Mouse (Mus musculus) embryonic facial prominence, embryonic 13.5 days (tissue): ENCODE data around the gene Prok1. TPM values are rescaled to one million over a fixed set of nuclear protein-coding genes. Genes with fewer than 3 reads are reported as not detected.

Source experiments
- ATAC-seq: fragments of 200-750 bp; cut with Nextera tagmentation; 2 replicates; pipeline ENCODE4 v1.8.0; 2017; ENCODE audit warnings: low read depth; ENCODE audit not compliant: insufficient number of reproducible peaks, insufficient read depth, low FRiP score, low TSS enrichment
- H3K27ac ChIP-seq: fragments of 300-500 bp; sonication (generic); 2 replicates; pipeline ENCODE4 v1.5.1; 2015; ENCODE audit warnings: moderate library complexity, mild to moderate bottlenecking, inconsistent platforms
- H3K27me3 ChIP-seq: fragments of 300-500 bp; sonication (generic); 2 replicates; pipeline ENCODE4 v1.6.1; 2015; ENCODE audit warnings: mild to moderate bottlenecking, inconsistent platforms
- H3K36me3 ChIP-seq: fragments of 300-500 bp; sonication (generic); 2 replicates; pipeline ENCODE4 v1.6.1; 2015; ENCODE audit warnings: mild to moderate bottlenecking, inconsistent platforms
- H3K4me1 ChIP-seq: fragments of 300-500 bp; sonication (generic); 2 replicates; pipeline ENCODE4 v1.6.1; 2015; ENCODE audit warnings: inconsistent platforms
- H3K4me2 ChIP-seq: fragments of 300-500 bp; sonication (generic); 2 replicates; pipeline ENCODE4 v1.6.1; 2015; ENCODE audit warnings: moderate library complexity, mild to moderate bottlenecking, inconsistent platforms
- H3K4me3 ChIP-seq: fragments of 300-500 bp; sonication (generic); 2 replicates; pipeline ENCODE4 v1.5.1; 2015; ENCODE audit warnings: mild to moderate bottlenecking, inconsistent platforms
- H3K9ac ChIP-seq: fragments of 300-500 bp; sonication (generic); 2 replicates; pipeline ENCODE4 v1.6.1; 2015; ENCODE audit warnings: mild to moderate bottlenecking, inconsistent platforms
- H3K9me3 ChIP-seq: fragments of 300-500 bp; sonication (generic); 2 replicates; pipeline ENCODE4 v1.6.1; 2016; ENCODE audit warnings: inconsistent platforms
- WGBS: fragments of 180-500 bp; shearing (Covaris S2); methylation state at CpG from one replicate; pipeline ENCODE4 v1.1.7; 2015; ENCODE audit warnings: mixed read lengths; 5-methylcytosine and 5-hydroxymethylcytosine counted together
- polyA plus RNA-seq: library from polyadenylated mRNA; unstranded; fragments of >200 nt; fragmentation: Nextera tagmentation; extraction: Ambion mirVana; gene quantifications from 2 replicates; pipeline ENCODE4 v1.2.1, GENCODE M21; 2015

The Prok1 gene
- polyA plus RNA-seq, 1 experiment from 2014 or later: 0.13 TPM

- ATAC-seq: no peak
- H3K27me3 ChIP-seq: no peaks in the 10 kb centered on the region
- H3K4me2 ChIP-seq: no peak overlapping the region
- no peak overlapping the region for H3K9ac ChIP-seq
- H3K27ac ChIP-seq: no peak overlapping the region
- 76% methylated on average over 8 of the region's 8 CpGs for WGBS
- no peaks in the 10 kb centered on the region for H3K4me1 ChIP-seq
- H3K4me3 ChIP-seq: no peak overlapping the region
- no peaks in the 10 kb centered on the region for H3K9me3 ChIP-seq
- H3K36me3 ChIP-seq: no peaks in the 10 kb centered on the region
Measured at GRCm38 (mm10) chr3:107216400-107217100, 23.0 kb downstream of the Prok1 start.

GRCm38 (mm10) chr3:107214606-107215005 is 24.9 kb downstream of the Prok1 start:
- ATAC-seq: no peak
- Histone ChIP-seq H3K4me1 (no peaks in the 10 kb centered on the region), H3K9me3 (no peaks in the 10 kb centered on the region), H3K4me3 (no peak overlapping the region), H3K27me3 (no peaks in the 10 kb centered on the region), H3K9ac (no peak overlapping the region), H3K4me2 (no peak overlapping the region), H3K36me3 (no peaks in the 10 kb centered on the region), H3K27ac (no peak overlapping the region)
- WGBS: 80% methylated on average over 5 of the region's 5 CpGs

- 65% methylated on average over 7 of the region's 7 CpGs for WGBS
- no peak overlapping the region for H3K4me2 ChIP-seq
- H3K27me3 ChIP-seq: no peaks in the 10 kb centered on the region
- no peak overlapping the region for H3K27ac ChIP-seq
- no peaks in the 10 kb centered on the region for H3K36me3 ChIP-seq
- H3K9ac ChIP-seq: no peak overlapping the region
- H3K4me1 ChIP-seq: no peaks in the 10 kb centered on the region
- H3K9me3 ChIP-seq: no peaks in the 10 kb centered on the region
- H3K4me3 ChIP-seq: no peak overlapping the region
- ATAC-seq: no peak
Measured at GRCm38 (mm10) chr3:107207625-107208253, 31.8 kb downstream of the Prok1 start.

GRCm38 (mm10) chr3:107206490-107207150 is 32.9 kb downstream of the Prok1 start:
- no peaks in the 10 kb centered on the region for H3K36me3 ChIP-seq
- H3K4me3 ChIP-seq: no peak overlapping the region
- no peak overlapping the region for H3K27ac ChIP-seq
- no peaks in the 10 kb centered on the region for H3K4me1 ChIP-seq
- ATAC-seq: no peak
- H3K4me2 ChIP-seq: no peak overlapping the region
- H3K9me3 ChIP-seq: no peaks in the 10 kb centered on the region
- WGBS: 52% methylated on average over 4 of the region's 4 CpGs
- H3K27me3 ChIP-seq: no peaks in the 10 kb centered on the region
- no peak overlapping the region for H3K9ac ChIP-seq

- Histone ChIP-seq H3K4me3 (no peak overlapping the region), H3K36me3 (no peaks in the 10 kb centered on the region), H3K27ac (no peak overlapping the region), H3K9me3 (no peaks in the 10 kb centered on the region), H3K27me3 (no peaks in the 10 kb centered on the region), H3K4me2 (no peak overlapping the region), H3K9ac (no peak overlapping the region), H3K4me1 (no peaks in the 10 kb centered on the region)
- 14% methylated on average over 4 of the region's 4 CpGs for WGBS
- ATAC-seq: no peak
Measured at GRCm38 (mm10) chr3:107205994-107206393, 33.5 kb downstream of the Prok1 start.

GRCm38 (mm10) chr3:107205170-107205569 is 34.3 kb downstream of the Prok1 start:
- no peaks in the 10 kb centered on the region for H3K27me3 ChIP-seq

GRCm38 (mm10) chr3:107204413-107204812 is 35.1 kb downstream of the Prok1 start:
- no peak overlapping the region for H3K4me2 ChIP-seq
- H3K4me3 ChIP-seq: no peak overlapping the region
- no peaks in the 10 kb centered on the region for H3K4me1 ChIP-seq
- no peak overlapping the region for H3K9ac ChIP-seq
- 84% methylated on average over 3 of the region's 3 CpGs for WGBS
- no peak overlapping the region for H3K27ac ChIP-seq
- no peak for ATAC-seq
- no peaks in the 10 kb centered on the region for H3K36me3 ChIP-seq
- no peaks in the 10 kb centered on the region for H3K9me3 ChIP-seq
- H3K27me3 ChIP-seq: no peaks in the 10 kb centered on the region

More at GRCm38 (mm10) chr3:107205170-107205569, 34.3 kb downstream of the Prok1 start:
- Histone ChIP-seq H3K4me3 (no peak overlapping the region), H3K27ac (no peak overlapping the region), H3K36me3 (no peaks in the 10 kb centered on the region), H3K4me2 (no peak overlapping the region), H3K4me1 (no peaks in the 10 kb centered on the region), H3K9me3 (no peaks in the 10 kb centered on the region), H3K9ac (no peak overlapping the region)
- no peak for ATAC-seq

GRCm38 (mm10) chr3:107201310-107202180 is 38.0 kb downstream of the Prok1 start:
- Histone ChIP-seq H3K4me2 (no peak overlapping the region), H3K4me1 (no peaks in the 10 kb centered on the region), H3K4me3 (no peak overlapping the region), H3K36me3 (no peaks in the 10 kb centered on the region), H3K27ac (no peak overlapping the region), H3K9ac (no peak overlapping the region), H3K27me3 (no peaks in the 10 kb centered on the region), H3K9me3 (no peaks in the 10 kb centered on the region)
- 46% methylated on average over 9 of the region's 9 CpGs for WGBS
- no peak for ATAC-seq

- ATAC-seq: no peak
- WGBS: 44% methylated on average over 6 of the region's 6 CpGs
Measured at GRCm38 (mm10) chr3:107188226-107188899, 51.1 kb downstream of the Prok1 start.

GRCm38 (mm10) chr3:107187022-107187421 is 52.5 kb downstream of the Prok1 start:
- no peaks in the 10 kb centered on the region for H3K4me1 ChIP-seq
- no peaks in the 10 kb centered on the region; the same call in none of the 2 replicates for H3K27me3 ChIP-seq
- no peak overlapping the region for H3K4me2 ChIP-seq
- no peak for ATAC-seq
- 79% methylated on average over 4 of the region's 4 CpGs for WGBS
- H3K36me3 ChIP-seq: no peaks in the 10 kb centered on the region
- H3K9me3 ChIP-seq: no peaks in the 10 kb centered on the region
- H3K9ac ChIP-seq: no peak overlapping the region
- H3K27ac ChIP-seq: no peak overlapping the region
- no peak overlapping the region for H3K4me3 ChIP-seq

More at GRCm38 (mm10) chr3:107188226-107188899, 51.1 kb downstream of the Prok1 start:
- no peaks in the 10 kb centered on the region for H3K4me1 ChIP-seq
- no peak overlapping the region for H3K4me3 ChIP-seq
- H3K27ac ChIP-seq: no peak overlapping the region
- H3K4me2 ChIP-seq: no peak overlapping the region
- H3K36me3 ChIP-seq: no peaks in the 10 kb centered on the region
- H3K27me3 ChIP-seq: no peaks in the 10 kb centered on the region; the same call in 1 of the 2 replicates
- no peak overlapping the region for H3K9ac ChIP-seq
- H3K9me3 ChIP-seq: no peaks in the 10 kb centered on the region

GRCm38 (mm10) chr3:107185597-107185996 is 53.9 kb downstream of the Prok1 start:
- no peak for ATAC-seq
- WGBS: 72% methylated on average over 3 of the region's 3 CpGs
- H3K27me3 ChIP-seq: no peaks in the 10 kb centered on the region; the same call in none of the 2 replicates
- H3K9me3 ChIP-seq: no peaks in the 10 kb centered on the region
- H3K4me1 ChIP-seq: no peaks in the 10 kb centered on the region
- no peak overlapping the region for H3K27ac ChIP-seq
- no peak overlapping the region for H3K4me2 ChIP-seq
- H3K4me3 ChIP-seq: no peak overlapping the region
- no peak overlapping the region for H3K9ac ChIP-seq
- no peaks in the 10 kb centered on the region for H3K36me3 ChIP-seq
